Mouse (Mus musculus): ENCODE data around the gene Adap2.
A peak's percentile ranks its signal among the peaks of the same experiment; 100 is the strongest.
"Not testable (repeated sequence)": the region's sequence is repeated elsewhere in the genome, so short reads cannot be mapped to it uniquely, and the experiment has no call there.

The Adap2 gene

DNA sequence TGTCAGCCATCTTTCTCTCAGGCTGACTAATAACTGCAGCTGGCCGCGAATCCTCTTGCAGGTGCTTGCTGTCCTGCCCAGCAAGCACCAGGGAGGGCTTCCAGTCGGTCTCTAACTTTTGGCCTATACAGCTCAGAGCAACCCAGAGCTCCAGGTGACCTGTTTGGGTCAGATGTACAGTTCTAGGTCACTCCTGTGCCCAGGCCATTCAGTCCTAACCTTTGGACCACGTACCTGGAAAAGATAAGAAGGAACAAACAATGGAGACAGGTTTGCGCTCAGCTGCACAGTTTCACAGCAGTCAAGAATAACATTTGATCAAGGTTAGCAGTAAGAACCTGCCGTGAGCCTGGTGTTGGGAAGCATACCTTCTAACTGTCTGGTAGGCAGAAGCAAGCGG, 5.1 kb downstream of the Adap2 start:
- no peak for DNase-seq (ENCODE audit: inconsistent ontology term)

DNA sequence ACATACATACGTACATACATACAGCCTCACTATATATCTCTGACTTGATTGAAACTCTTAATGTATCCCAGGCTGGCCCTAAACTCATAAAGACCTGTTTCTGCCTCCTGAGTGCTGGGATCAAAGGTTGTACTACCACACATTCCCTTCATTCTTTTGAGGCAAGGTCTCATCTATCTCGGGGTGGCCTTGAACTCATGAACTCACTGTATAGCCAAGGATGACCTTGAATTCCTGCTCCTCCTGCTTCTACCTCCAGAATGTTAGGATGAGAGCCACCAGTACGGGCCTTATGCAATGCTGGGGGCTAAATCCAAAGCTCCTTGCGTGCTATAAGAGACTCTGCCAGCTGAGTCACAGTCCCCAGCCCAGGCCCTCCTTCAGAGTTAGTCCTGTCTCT, 7.1 kb downstream of the Adap2 start:
- no peak for DNase-seq (ENCODE audit: inconsistent ontology term)

DNA sequence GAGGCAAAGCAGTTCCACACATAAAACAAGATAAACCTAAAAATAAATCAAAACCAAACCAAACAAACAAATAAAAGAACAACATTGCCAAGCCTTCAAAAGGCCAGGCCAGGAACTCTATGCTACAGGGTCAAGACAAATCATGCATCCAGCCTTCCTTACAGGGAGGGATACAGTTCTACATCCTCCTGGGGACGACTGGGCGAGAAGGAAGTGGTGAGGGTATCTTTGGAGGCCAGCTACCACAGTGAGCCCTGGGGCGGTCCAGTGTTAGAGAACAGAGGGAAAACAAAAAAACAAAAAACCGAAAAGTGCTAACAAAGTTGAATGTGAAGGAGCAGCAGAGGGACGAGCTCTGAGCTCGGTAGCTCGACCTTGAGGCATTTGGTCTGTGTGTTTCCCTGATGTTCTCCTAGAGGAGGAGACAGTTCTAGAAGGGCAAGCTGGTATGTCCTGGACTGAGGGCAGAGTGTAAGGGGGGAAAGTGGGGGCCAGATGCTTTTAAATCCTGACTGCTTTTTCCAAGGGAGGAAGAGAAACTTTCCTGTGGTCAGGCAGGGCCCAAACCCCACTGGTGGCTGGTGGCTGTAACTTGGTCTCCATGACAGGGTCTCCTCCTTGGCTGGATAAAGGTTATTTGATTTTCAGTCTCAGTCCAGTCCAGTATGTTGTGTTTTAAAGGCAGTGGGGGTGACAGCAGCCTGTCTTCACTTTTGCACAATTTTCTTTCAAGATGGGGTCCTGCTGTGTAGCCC, 9.6 kb downstream of the Adap2 start:
- no peak for DNase-seq (ENCODE audit: inconsistent ontology term)

DNA sequence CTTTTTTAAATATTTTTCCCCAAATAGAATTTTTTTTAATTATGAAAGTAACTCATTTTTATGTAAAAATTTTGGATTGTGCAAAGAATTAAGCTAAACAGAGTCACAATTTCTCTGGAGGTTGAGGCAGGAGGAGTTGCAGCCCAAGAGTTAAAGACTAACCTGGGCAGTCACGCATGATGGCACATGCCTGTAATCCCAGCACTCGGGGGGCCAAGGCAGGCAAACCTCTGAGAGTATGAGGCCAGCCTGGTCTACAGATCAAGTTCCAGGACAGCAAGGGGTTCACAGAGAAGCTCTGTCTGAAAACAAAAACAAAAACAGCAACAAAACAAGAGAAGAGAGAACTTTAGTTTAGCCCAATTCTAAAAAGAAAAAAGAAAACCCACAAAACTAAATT, 10.3 kb downstream of the Adap2 start:
- no peak for DNase-seq (ENCODE audit: inconsistent ontology term)

DNA sequence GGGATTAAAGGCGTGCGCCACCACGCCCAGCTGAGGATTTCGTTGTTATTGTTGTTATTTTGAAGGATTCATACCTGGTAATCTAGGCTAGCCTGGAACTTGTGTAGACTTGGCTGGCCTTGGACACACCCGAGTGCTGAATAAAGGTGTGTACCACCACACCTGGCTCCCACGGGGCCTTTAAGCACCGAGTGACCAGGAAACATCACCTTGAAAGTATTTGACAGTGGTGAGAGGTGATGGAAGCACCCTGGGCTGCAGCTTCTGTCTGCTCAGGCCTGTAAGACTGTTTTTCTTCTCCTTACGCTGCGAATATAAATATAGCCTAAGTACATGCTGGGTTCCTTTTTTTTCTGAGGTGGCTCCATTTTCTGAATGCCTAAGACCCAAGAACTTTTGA, 14.2 kb downstream of the Adap2 start:
- DNase-seq (ENCODE audit: inconsistent ontology term), result no peak

DNA sequence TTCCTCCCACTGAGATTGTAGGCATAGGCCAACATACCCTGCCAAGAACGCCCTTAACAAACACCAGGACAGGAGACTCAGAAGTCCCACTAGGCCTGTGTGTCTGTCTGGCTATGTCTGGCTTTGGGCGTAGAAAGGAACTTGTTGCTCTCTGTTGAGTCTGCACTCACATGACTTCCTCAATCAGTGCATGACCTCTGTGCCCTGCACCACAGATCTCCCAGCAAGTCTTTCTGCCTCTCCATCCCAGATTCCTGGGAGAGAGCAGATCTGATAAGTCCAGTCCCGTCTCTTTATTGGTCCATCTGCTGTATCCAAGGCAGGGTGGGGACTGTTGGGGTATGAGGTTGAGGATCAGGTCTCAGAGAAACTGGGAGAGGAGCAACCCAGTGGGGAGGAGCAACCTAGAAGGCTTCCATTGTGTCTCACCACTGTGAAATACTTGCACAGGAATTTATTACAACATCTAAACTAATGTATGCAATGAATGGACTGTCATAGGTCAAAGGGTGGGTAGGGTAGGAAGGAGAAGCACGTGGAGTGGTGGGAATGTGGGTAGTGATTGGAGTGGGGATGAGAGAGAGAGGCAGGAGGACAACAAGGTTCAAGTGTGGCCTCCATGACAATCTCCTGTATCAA, 14.8 kb downstream of the Adap2 start:
- no peak for DNase-seq (ENCODE audit: inconsistent ontology term)

DNA sequence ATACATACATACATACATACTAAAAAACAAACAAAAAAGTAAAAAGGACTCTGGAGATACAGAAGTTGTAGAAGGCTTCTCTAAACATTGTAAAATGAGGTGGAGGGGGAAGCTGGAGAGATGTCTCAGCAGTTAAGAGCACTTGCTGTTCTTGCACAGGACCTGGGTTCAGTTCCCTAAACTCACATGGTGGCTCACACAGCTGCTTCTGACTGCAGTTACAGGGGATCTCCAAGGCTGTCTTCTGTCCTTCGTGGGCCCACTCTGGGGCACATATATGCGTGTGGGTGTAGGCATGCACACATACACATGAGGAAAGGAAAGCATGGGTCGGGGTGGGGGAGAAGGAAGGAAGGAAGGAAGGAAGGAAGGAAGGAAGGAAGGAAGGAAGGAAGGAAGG, 15.7 kb downstream of the Adap2 start:
- DNase-seq (ENCODE audit: inconsistent ontology term), result no peak

DNA sequence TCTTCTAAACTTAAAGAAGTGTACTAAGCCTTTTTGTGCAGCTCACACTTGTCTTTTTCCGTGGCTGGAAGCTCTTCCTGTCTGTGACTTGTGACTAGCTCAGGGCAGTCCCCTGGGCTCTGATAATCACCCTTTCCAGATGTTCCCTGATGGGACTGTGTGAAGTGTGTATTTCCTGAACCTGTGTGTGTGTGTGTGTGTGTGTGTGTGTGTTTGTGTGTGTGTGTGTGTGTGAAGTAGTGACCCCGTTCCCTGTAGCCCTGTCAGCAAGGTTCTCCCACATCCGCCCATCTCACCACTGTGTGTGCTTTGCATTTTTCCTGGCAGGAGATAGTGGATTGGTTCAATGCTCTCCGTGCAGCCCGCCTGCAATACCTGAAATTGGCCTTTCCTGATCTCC, 16.4 kb downstream of the Adap2 start:
- no peak for DNase-seq (ENCODE audit: inconsistent ontology term)

DNA sequence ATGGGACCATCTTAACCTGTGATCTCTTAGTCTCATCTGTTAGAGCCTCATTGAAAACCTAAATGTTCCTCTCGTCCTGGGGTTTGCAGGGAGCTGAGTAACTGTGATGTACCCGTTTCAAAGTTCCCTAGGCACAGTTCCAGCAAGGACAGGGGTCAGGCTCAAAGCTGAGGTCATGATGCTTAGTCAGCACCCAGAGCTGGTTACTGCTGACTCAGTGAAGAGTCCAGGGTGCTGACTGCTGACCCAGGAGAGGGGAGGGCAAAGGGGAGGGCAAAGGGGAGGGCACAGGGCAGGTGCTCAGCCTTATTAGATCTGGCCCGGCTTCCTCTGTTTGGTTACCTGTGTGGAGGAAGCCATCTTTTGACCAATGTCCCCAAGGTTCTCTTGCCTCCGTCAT, 18.0 kb downstream of the Adap2 start:
- DNase-seq (ENCODE audit: inconsistent ontology term), result no peak

DNA sequence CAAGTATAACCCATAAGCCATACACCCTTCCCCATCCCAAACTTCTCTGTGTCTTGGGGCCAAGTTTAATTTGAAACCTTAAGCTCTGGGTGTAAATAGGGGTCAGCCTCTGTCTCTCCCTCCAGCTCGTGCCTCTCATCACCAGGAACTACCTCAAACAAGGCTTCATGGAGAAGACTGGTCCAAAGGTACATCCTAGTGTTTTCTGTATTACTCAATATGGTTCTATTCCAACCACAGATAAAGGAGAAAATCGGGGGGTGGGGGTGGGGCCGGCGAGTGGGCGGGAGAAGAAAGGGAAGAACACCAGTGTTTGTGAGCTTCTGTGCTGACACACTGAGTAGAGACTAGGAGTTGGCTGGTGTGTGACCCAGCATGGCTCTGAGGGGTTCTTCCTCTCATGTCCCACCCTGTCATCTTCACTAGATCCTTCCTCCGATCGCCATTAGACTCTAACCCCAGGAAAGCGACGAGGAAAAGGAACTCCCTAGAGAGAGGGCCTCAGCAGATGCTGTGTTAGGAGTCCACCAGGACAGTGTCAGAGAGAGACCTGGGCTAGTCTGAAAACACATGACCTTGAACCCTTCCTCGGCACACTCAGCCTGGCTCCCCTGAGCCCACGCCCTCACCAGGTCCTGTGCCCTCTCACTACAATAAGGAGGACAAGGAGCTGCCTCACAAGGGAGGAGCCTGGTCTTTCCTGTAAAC, 20.2 kb downstream of the Adap2 start:
- no peak for DNase-seq (ENCODE audit: inconsistent ontology term)

DNA sequence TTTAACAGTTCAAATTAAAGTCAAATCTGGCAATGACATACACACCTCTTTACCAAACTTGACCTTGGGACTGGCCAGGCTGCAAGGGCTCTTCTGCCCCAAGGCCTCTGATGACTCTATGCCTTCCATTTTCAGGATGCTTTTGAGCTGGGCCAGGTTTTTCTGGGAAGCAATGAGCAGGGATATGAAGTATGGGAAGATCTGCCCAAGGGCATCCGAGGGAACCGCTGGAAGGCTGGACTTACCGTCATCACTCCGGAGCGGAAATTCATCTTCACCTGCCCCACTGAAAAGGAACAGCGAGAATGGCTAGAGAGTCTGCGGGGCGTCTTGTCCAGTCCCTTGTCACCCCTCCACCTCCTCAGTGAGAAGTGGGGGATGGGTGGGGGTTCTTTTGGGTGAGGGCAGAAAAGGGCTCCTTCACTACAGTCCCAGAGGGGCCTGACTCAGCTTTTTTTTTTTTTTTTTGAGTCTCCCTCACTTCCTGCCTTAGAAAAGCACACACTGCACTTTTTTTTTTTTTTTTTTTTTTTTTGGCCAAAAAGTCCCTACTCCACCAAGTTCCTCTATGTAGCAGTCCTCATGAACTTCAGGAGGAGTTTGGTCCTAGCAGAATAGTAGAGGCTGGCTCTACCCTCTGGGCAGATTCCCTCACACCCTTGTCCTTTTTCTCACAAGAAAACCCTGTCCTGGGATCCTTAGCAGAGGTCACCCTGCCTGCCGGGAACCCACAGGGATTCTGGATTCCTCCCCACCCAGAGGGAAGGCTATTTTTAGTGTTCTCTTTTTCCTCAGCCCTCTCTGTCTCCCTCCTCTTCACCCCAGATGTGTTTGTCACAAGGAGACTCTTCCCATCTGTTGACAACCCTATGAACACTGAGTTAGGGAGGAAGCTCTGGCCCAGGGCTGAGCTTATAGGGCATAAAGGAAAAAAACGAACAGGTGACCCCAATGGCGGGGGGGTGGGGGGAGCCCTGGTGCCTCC, 23.3 kb downstream of the Adap2 start:
- no peak for DNase-seq (ENCODE audit: inconsistent ontology term)

DNA sequence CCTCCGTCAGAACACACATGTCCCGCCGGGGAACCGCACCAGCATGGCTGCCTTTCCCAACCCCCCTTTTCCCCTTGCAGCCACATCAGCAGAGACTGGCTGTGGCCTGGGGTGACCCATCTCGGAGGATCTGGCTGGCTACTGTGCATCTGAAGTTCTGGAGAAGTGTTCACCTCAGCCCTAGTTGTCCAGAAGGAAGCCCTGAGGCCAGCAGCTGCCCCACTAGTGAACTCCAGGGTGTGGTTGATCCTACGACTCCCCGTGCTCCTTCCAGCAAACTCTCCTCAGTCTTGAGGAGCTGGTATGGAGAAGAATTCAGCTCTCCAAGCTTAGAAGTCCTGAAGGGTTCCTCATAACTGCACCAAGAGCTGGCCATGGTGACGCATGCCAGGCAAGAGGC, 24.4 kb downstream of the Adap2 start:
- no peak for DNase-seq (ENCODE audit: inconsistent ontology term)

DNA sequence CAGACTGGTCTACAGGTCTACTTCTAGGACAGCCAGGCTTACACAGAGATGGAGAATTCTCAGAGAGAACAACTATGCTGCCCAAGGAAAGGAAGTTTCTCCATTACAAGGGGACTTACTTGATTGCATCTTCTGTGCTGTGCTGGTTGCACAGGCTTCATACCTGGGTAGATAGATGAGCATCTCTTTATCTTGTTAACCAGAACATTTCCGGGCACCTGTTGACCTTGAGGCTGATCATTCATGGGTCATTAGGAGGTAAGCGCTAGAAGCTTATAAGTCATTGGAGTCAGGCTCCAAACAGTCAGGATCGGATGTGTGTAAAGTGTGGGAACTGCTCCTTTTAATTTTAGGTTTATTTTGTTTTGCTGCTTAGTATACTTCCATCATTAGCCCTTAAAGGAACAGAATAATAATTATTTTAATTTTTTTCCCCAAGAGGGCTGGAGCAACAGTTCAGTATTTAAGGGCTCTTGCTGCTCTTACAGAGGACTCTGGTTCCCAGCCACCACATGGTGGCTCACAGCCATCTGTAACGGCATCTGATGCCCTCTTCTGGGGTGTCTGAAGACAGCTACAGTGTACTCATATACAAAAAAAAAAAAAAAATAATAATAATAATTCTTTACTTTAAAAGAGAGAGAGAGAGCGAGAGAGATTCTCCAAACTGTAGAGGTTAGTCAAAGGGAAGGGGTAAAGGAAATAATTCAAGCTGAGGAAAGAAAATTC, 27.3 kb downstream of the Adap2 start:
- DNase-seq (ENCODE audit: inconsistent ontology term), result no peak

DNA sequence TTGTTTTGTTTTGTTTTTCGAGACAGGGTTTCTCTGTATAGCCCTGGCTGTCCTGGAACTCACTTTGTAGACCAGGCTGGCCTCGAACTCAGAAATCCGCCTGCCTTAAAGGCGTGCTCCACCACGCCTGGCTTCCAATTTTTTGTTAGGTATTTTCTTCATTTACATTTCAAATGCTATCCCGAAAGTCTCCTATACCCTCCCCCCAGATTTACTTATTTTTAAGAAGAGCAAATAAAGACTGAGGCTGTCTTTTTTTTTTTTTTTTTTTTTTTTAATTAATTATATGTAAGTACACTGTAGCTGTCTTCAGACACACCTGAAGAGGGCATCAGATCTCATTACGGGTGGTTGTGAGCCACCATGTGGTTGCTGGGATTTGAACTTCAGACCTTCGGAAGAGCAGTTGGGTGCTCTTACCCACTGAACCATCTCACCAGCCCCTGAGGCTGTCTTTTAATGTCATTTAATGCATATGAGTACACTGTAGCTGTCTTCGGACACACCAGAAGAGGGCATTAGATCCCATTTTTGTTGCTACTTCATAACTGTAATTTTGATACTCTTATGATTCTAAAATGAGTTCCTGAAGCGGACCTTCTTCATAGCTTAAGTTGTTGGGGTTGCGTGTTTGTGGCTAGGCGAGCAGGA, 29.3 kb downstream of the Adap2 start:
- DNase-seq (ENCODE audit: inconsistent ontology term), result not testable (repeated sequence)

DNA sequence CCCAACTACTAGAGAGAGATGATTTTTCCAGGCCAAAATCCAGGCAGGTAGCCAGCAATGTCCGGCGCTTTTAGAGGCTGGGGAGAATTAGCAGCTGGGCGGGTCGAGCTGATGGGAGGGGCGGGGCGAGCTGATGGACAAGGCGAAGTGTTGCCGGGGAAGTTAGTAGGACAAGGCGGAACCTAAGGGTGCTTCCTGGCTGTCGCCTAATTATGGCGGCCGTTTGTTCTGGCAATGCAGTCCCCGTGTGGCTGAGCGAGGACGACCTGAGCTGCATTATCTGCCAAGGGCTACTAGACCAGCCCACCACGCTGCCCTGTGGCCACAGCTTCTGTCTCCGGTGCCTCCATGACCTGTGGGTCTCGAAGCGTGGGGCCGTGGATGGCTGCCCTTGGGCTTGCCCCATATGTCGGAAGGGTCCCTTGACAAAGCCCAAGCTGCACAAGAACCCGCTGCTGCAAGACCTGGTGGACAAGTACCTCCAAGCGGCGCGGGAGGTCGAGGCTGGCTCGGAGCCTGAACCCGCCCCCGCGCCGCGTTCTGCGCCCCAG, 29.9 kb downstream of the Adap2 start, which contains the start of gene Rnf135:
Gene Rnf135 (plus strand): TSS at position 147 of the 551 bp plus-strand sequence.
- DNase-seq (ENCODE audit: inconsistent ontology term), result peak; percentile 95

DNA sequence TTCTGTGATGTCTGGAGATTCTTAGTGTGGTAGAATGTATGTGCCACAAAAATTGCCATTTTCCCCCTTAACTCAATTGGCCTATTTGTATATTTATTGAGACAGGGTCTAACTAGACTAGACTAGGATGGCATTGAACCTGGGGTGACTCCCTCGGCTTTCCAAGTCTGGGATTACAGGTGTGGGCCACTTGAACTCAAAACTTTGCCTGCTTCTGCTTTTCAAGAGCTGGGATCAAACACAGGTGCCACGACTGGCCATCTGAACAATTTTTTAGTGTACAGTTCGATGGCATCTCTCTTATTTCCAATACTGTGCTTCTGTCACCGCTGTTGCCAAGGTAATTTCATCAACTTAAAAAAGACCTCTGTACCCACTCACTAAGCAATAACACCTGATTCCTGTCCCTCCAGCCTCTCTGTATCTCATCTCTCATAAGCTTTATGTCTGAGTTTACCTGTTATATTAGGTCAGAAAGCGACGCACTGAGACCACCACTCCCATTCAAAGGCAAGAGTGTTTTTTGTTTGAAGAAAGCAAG, 30.7 kb downstream of the Adap2 start:
- no peak for DNase-seq (ENCODE audit: inconsistent ontology term)

DNA sequence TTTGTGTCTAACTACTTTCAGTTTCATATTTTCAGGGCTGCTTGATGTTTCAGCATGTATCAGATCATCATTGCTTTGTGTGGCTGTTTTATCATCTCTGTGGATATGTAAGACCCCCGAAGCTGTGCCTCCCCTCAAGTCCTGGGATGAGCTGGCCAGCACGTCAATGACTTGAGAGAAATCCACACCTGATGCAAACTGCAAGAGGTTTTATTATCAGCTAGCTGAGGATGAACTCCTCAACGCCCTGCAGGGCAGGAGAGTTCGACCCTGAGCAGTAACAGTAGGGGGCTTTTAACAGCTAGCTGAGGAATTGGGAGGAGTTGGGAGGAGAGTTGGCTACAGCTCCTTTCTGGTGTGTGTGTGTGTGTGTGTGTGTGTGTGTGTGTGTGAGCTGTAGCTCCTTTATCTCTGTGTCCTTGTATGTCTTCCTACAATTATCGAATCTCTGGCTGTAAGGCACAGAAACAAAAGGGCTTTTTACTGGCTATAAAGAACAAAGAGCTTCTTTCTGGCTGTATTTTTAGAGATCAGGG, 31.6 kb downstream of the Adap2 start:
- not testable (repeated sequence) for DNase-seq (ENCODE audit: inconsistent ontology term)

DNA sequence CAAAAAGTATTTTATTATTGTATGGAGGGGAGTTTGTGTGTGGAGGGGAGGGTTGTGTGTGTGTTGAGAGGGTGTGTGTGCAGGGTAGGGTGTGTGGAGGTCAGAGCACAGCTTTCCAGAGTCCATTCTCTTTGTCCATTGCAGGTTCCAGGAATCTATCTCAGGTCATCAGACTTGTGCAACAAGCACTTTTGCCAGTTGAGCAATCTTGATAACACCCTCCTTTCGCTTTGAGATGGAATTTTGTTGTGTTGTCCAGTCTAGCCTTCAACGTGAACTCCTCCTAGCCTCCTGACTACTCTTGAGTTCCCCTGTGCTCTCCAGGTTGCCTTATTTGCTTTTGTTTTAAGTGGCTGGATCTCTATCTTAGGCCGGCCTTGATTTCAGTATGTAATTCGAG, 36.4 kb downstream of the Adap2 start:
- no peak for DNase-seq (ENCODE audit: inconsistent ontology term)

DNA sequence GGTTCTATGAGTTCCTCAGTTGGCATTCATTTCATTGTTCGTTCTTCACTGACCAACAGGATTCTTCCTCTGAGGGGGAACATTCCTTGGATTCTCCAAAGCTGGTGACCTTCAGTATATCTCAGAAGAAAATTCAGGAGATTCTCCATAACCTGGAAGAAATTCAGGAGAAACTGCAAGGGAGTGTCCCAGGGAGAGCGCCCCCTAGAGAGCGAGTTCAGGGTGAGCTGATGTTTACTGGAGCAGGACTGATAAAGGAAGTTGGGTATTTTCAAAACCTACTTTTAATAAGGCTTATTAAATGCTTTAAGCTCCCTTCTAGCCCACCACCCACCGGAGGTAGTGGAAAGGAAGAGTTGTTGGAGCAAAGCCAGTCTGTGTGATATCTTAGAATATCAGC, 39.9 kb downstream of the Adap2 start:
- DNase-seq (ENCODE audit: inconsistent ontology term), result no peak

DNA sequence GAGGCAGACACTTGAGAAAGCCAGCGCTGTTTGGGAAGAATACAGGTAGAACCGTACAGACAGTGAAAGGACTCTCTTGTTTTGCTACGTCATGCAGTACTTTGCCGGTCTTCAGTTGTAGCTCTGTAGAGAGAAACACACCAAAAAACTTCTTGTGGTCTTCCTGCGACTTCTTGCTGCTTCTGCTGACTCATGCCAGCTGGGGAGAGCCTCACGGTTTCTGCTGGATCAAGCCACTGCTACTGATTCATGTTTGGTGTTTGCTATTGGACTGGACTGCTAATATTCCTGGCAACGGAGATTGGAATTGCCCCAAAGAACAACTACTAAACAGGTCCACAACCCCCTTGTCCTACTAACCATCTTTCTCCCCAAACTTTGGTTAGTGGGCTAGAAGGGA, 42.4 kb downstream of the Adap2 start:
- DNase-seq (ENCODE audit: inconsistent ontology term), result no peak
